Mouse (Mus musculus): Measurements from ENCODE around the gene Armh3.

DNA sequence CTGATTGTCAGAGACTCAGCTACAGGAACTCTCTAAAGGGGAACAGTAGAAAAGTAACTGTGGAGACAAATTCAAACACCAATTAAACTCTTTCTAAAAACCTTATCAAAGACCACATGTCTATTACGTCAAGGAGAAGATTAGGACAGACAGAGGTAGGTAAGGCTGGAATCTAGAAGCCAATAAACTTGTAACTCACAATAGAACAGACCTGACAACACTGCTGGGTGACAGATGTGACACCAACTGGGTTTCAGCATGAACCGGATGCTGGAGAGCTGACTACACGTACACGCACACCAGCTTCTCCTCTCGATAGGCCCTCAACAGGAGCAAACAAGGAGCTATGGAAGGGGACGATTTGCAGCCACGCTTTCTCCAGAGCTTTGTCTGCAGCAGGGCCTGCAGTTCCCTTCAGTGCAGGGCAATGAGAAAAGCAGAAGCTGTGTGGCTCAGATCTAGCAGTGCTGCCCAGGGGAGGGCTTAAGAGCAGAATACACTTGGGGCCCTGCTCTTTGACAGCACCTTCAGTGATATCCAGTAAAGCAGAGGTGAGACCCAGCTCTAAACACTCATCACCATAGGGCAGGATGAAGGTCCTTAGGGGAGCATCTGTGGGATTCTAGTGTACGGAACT lies 142.9 kb downstream of the Armh3 start:
- TF ChIP-seq CTCF (IDR thresholded peaks at IDR 0.05) (no peak), POLR2A (IDR thresholded peaks at IDR 0.05; ENCODE audit: insufficient read depth, low read depth, low read length) (peak; percentile 53)
